Mouse (Mus musculus) liver, adult 2 months (tissue): Measurements from ENCODE around the gene Prkce. TPM values are rescaled to one million over a fixed set of nuclear protein-coding genes. Genes with fewer than 3 reads are reported as not detected.

Experiments used
- DNase-seq: peaks from one replicate; pipeline ENCODE4 v3.0.0-alpha.2; 2011; ENCODE audit warnings: low read depth, low spot score; ENCODE audit errors: extremely low read depth
- H3K27ac ChIP-seq: fragments of 200-500 bp; replicated peaks from 2 replicates; pipeline ENCODE4 v1.5.1; 2012; ENCODE audit warnings: low read depth, mild to moderate bottlenecking, control low read depth, inconsistent platforms, low read length; ENCODE audit not compliant: insufficient read depth
- H3K27me3 ChIP-seq: fragments of 200-500 bp; 2 replicates; pipeline ENCODE4 v1.6.1; 2012; ENCODE audit warnings: mild to moderate bottlenecking, moderate library complexity, low read length, inconsistent platforms; ENCODE audit not compliant: control insufficient read depth, insufficient read depth
- H3K36me3 ChIP-seq: fragments of 200-500 bp; 2 replicates; pipeline ENCODE4 v1.6.1; 2012; ENCODE audit warnings: low read length, inconsistent platforms; ENCODE audit not compliant: control insufficient read depth, insufficient read depth
- H3K4me1 ChIP-seq: fragments of 200-500 bp; 2 replicates; pipeline ENCODE4 v1.6.1; 2011; ENCODE audit warnings: low read length; ENCODE audit not compliant: control insufficient read depth, insufficient read depth
- H3K4me3 ChIP-seq: fragments of 200-500 bp; 2 replicates; pipeline ENCODE4 v1.5.1; 2011; ENCODE audit warnings: low read depth, mild to moderate bottlenecking, control low read depth, low read length, moderate library complexity; ENCODE audit not compliant: insufficient read depth
- H3K79me2 ChIP-seq: fragments of 200-500 bp; 2 replicates; pipeline ENCODE4 v1.6.1; 2012; ENCODE audit warnings: inconsistent platforms, mild to moderate bottlenecking, low read length, moderate library complexity; ENCODE audit not compliant: control insufficient read depth, insufficient read depth
- H3K9ac ChIP-seq: fragments of 200-500 bp; 2 replicates; pipeline ENCODE4 v1.6.1; 2012; ENCODE audit warnings: low read depth, mild to moderate bottlenecking, control low read depth, inconsistent platforms, low read length
- CTCF ChIP-seq: fragments of 200-500 bp; IDR thresholded peaks from 2 replicates; pipeline ENCODE4 v1.5.1; 2011; ENCODE audit warnings: low read depth, low read length, control low read depth
- POLR2A ChIP-seq: fragments of 200-500 bp; IDR thresholded peaks from 2 replicates; pipeline ENCODE4 v1.6.1; 2011; ENCODE audit warnings: low read length, control low read depth; ENCODE audit not compliant: insufficient read depth; ENCODE audit errors: extremely low read depth
- whole genome bisulfite sequencing: fragments of 180-500 bp; shearing (Covaris S2); methylation state at CpG from one replicate; pipeline ENCODE4 v1.1.7; 2018; 5-methylcytosine and 5-hydroxymethylcytosine counted together
- polyA plus RNA-seq: library from polyadenylated mRNA; depleted of rRNA; stranded (reverse); fragments of >200 nt; gene quantifications from 2 replicates; pipeline ENCODE4 v1.2.3, GENCODE M21; 2012
- total RNA-seq: library from RNA; depleted of rRNA; stranded (reverse); fragments of >200 nt; gene quantifications from 2 replicates; pipeline ENCODE4 v1.2.3, GENCODE M21; 2014

Prkce gene
- total and polyA plus RNA-seq, 2 experiments: 2.0 to 6.4 TPM

GRCm38 (mm10) chr17:86523374-86523773 lies 355.8 kb downstream of the Prkce start:
- 17% methylated on average over 3 of the region's 3 CpGs for WGBS
- Histone ChIP-seq H3K36me3 (no peaks in the 10 kb centered on the region), H3K4me1 (peaks cover 34% of the 10 kb centered on the region), H3K27me3 (no peaks in the 10 kb centered on the region), H3K9ac (0 out of 2 replicates have a peak overlapping the region, but pooled peaks have one; percentile 5), H3K4me3 (no peak overlapping the region), H3K27ac (peak overlapping the region; percentile 93), H3K79me2 (no peaks in the 10 kb centered on the region)
- TF ChIP-seq CTCF (no peak), POLR2A (no peak)
- DNase-seq: peak; percentile 99

- peak; percentile 89 for DNase-seq
- Histone ChIP-seq H3K79me2 (no peaks in the 10 kb centered on the region), H3K36me3 (no peaks in the 10 kb centered on the region), H3K27ac (peak overlapping the region; percentile 80), H3K4me1 (peaks cover 39% of the 10 kb centered on the region), H3K27me3 (no peaks in the 10 kb centered on the region), H3K4me3 (no peak overlapping the region), H3K9ac (peak overlapping the region; percentile 50; the same call in 1 of the 2 replicates)
- TF ChIP-seq POLR2A: no peak
- 34% methylated on average over 10 of the region's 10 CpGs for WGBS
Measured at GRCm38 (mm10) chr17:86523843-86524242, 356.3 kb downstream of the Prkce start.

DNA sequence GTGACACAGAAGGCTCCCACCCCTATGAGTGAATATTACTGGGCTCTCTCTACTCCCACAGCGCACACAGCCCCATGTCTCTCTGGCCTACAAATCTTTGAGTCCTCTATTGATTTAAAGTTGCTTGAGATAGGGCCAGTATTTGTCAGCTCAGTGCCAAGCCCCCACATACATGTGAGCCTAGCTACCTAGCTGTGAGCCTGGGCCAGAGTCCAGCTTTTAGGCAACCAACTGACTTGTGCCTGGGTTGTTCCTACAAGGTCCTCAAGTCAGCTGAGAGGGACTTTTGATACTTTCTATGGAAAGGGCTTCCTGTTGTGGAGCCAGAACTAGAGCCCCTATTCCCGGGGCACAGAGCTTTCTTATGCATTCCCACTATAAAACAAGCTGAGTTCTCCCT lies 357.5 kb downstream of the Prkce start:
- no peaks in the 10 kb centered on the region for H3K27me3 ChIP-seq
- TF ChIP-seq CTCF (no peak), POLR2A (no peak)
- 35% methylated on average over 2 of the region's 2 CpGs for WGBS
- peak overlapping the region; percentile 80 for H3K27ac ChIP-seq
- H3K4me1 ChIP-seq: peaks cover 42% of the 10 kb centered on the region
- DNase-seq: peak; percentile 96
- no peaks in the 10 kb centered on the region for H3K36me3 ChIP-seq
- no peaks in the 10 kb centered on the region for H3K79me2 ChIP-seq
- no peak overlapping the region for H3K9ac ChIP-seq
- H3K4me3 ChIP-seq: no peak overlapping the region

DNA sequence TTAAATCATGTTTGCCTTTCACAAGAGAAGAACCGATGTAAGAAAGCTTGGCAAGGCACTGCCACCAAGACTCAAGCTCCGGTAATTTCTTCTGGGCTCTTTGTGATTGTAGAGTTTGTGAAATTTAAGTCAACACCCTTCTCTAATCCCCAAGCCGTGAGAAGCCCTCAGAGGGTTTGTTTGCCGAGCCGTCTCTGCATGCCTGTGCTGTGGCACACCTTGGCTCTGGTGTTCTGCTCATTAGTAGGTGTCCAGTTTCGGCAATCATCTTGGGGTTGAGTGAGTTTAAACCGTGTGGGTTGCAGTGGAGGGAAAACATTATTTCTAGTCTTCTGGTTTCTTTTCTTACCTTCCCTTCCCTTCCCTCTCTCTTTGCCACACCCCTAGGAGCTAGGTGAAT lies 358.4 kb downstream of the Prkce start:
- H3K4me1 ChIP-seq: peaks cover 50% of the 10 kb centered on the region
- H3K79me2 ChIP-seq: no peaks in the 10 kb centered on the region
- no peaks in the 10 kb centered on the region for H3K36me3 ChIP-seq
- no peaks in the 10 kb centered on the region for H3K27me3 ChIP-seq
- DNase-seq: no peak
- peak overlapping the region; percentile 63 for H3K27ac ChIP-seq
- WGBS: 68% methylated on average over 7 of the region's 7 CpGs
- no peak overlapping the region for H3K4me3 ChIP-seq
- no peak overlapping the region for H3K9ac ChIP-seq
- no peak for TF ChIP-seq POLR2A
- TF ChIP-seq CTCF: no peak

GRCm38 (mm10) chr17:86527298-86527697 lies 359.7 kb downstream of the Prkce start:
- WGBS: 88% methylated on average over 5 of the region's 5 CpGs
- H3K36me3 ChIP-seq: no peaks in the 10 kb centered on the region
- no peaks in the 10 kb centered on the region for H3K79me2 ChIP-seq
- peaks cover 52% of the 10 kb centered on the region for H3K4me1 ChIP-seq
- no peak overlapping the region for H3K4me3 ChIP-seq
- H3K27ac ChIP-seq: 0 out of 2 replicates have a peak overlapping the region, but pooled peaks have one; percentile 9
- no peaks in the 10 kb centered on the region for H3K27me3 ChIP-seq
- H3K9ac ChIP-seq: no peak overlapping the region
- DNase-seq: no peak
- TF ChIP-seq POLR2A (no peak), CTCF (no peak)

GRCm38 (mm10) chr17:86529003-86529402 lies 361.4 kb downstream of the Prkce start:
- no peaks in the 10 kb centered on the region for H3K79me2 ChIP-seq
- DNase-seq: no peak
- no peak overlapping the region for H3K4me3 ChIP-seq
- H3K4me1 ChIP-seq: peaks cover 55% of the 10 kb centered on the region
- TF ChIP-seq POLR2A (no peak), CTCF (no peak)
- H3K27me3 ChIP-seq: no peaks in the 10 kb centered on the region
- no peak overlapping the region for H3K9ac ChIP-seq
- H3K27ac ChIP-seq: peak overlapping the region; percentile 7; the same call in 1 of the 2 replicates
- WGBS: 63% methylated on average over 10 of the region's 10 CpGs
- H3K36me3 ChIP-seq: no peaks in the 10 kb centered on the region
